Mouse (Mus musculus) G1E (cell line): ENCODE measurements around the gene Gm10663. TPM values are rescaled to one million over a fixed set of nuclear protein-coding genes. Genes with fewer than 3 reads are reported as not detected.

Source experiments
- ATAC-seq: 2 replicates; pipeline ENCODE4 v1.8.0; 2016; ENCODE audit warnings: mild to moderate bottlenecking; ENCODE audit not compliant: insufficient number of reproducible peaks, poor library complexity, low FRiP score, severe bottlenecking; ENCODE audit errors: extremely low read depth
- DNase-seq: peaks from one replicate; pipeline ENCODE4 v3.0.0; 2012; ENCODE audit warnings: low spot score
- H3K27me3 ChIP-seq: 2 replicates; pipeline ENCODE4 v1.6.1; 2012; ENCODE audit warnings: mild to moderate bottlenecking, low read length, inconsistent platforms; ENCODE audit not compliant: insufficient read depth
- H3K36me3 ChIP-seq: replicated peaks from 2 replicates; pipeline ENCODE3; 2012; ENCODE audit warnings: mild to moderate bottlenecking, inconsistent platforms
- H3K4me1 ChIP-seq: 2 replicates; pipeline ENCODE4 v1.6.1; 2012; ENCODE audit warnings: low read depth, low read length, inconsistent platforms, mixed read lengths; ENCODE audit not compliant: insufficient read depth
- H3K4me3 ChIP-seq: 2 replicates; pipeline ENCODE4 v1.5.1; 2012; ENCODE audit warnings: low read depth, mild to moderate bottlenecking, inconsistent platforms, low read length, moderate library complexity, mixed read lengths
- H3K9me3 ChIP-seq: replicated peaks from 2 replicates; pipeline ENCODE4 v1.6.1; 2012; ENCODE audit warnings: inconsistent platforms
- CTCF ChIP-seq: IDR thresholded peaks from 2 replicates; pipeline ENCODE4 v1.5.1; 2012; ENCODE audit warnings: low read depth, low read length, inconsistent platforms, mixed read lengths
- GATA1 ChIP-seq: IDR thresholded peaks from 2 replicates; pipeline ENCODE4 v1.6.1; 2012; ENCODE audit warnings: borderline replicate concordance, low read length, inconsistent platforms, mixed read lengths
- GATA2 ChIP-seq: IDR thresholded peaks from 2 replicates; pipeline ENCODE4 v1.6.1; 2012; ENCODE audit warnings: low read depth, low read length, inconsistent platforms, borderline replicate concordance
- POLR2AphosphoS5 ChIP-seq: IDR thresholded peaks from 2 replicates; pipeline ENCODE4 v1.6.1; 2012; ENCODE audit warnings: low read depth, low read length, inconsistent platforms; ENCODE audit not compliant: insufficient replicate concordance
- TAL1 ChIP-seq: conservative IDR thresholded peaks from 2 replicates; pipeline ENCODE4 v1.6.1; 2012; ENCODE audit warnings: low read depth, low read length, inconsistent platforms, mixed read lengths
- polyA plus RNA-seq: library from polyadenylated mRNA; stranded (reverse); fragments of >175 nt; gene quantifications from 2 replicates; pipeline ENCODE4 v1.2.3, GENCODE M21; 2012
- total RNA-seq, 2 experiments: library from RNA; stranded (forward) in 1 of 2; stranded (reverse) in 1 of 2; fragments of 200-1000 nt in 1 of 2; fragments of >200 nt in 1 of 2; fragmentation: Nextera tagmentation in 1 of 2; gene quantifications; 2 replicates each; pipeline ENCODE4 v1.2.3; 2014 to 2017

Gm10663 gene
- total and polyA plus RNA-seq, 3 experiments, result not detected

- no peak overlapping the region for H3K4me3 ChIP-seq
- H3K36me3 ChIP-seq, result no peaks in the 10 kb centered on the region
- no peaks in the 10 kb centered on the region for H3K9me3 ChIP-seq
- ATAC-seq (no peak), DNase-seq (no peak)
- TF ChIP-seq GATA1 (no peak), POLR2AphosphoS5 (no peak), CTCF (no peak), GATA2 (no peak), TAL1 (no peak)
- H3K4me1 ChIP-seq, result no peaks in the 10 kb centered on the region; the same call in 1 of the 2 replicates
- H3K27me3 ChIP-seq, result no peaks in the 10 kb centered on the region
Observed at GRCm38 (mm10) chr8:65068473-65068819, 6.4 kb upstream of the Gm10663 start.

DNA sequence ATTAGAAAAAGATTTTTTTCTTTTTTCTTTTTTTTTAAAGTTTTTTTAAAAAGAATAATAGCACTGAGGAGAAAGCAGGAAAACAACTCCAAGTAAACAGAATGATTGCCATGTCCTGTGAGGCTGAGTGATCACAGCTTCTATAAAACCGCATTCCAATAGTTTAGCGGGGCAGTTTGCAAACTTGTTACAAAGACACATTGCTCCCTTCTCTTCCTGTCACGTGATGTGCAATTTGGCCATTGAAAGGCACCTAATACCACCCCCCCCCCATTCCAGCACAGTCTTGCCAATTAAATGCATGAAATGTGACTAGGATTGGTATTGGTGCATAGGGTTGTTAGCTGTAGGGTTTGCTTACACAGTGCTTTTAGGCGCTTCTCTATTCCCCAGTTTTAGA lies 3.8 kb upstream of the Gm10663 start:
- no peak overlapping the region for H3K4me3 ChIP-seq
- H3K27me3 ChIP-seq, result no peaks in the 10 kb centered on the region
- no peaks in the 10 kb centered on the region for H3K9me3 ChIP-seq
- H3K36me3 ChIP-seq, result no peaks in the 10 kb centered on the region
- TF ChIP-seq GATA2, result no peak
- TF ChIP-seq GATA1, result no peak
- no peak for TF ChIP-seq CTCF
- TF ChIP-seq TAL1, result no peak
- TF ChIP-seq POLR2AphosphoS5, result no peak
- ATAC-seq (no peak), DNase-seq (no peak)
- H3K4me1 ChIP-seq, result peaks cover 4% of the 10 kb centered on the region; the same call in 1 of the 2 replicates

DNA sequence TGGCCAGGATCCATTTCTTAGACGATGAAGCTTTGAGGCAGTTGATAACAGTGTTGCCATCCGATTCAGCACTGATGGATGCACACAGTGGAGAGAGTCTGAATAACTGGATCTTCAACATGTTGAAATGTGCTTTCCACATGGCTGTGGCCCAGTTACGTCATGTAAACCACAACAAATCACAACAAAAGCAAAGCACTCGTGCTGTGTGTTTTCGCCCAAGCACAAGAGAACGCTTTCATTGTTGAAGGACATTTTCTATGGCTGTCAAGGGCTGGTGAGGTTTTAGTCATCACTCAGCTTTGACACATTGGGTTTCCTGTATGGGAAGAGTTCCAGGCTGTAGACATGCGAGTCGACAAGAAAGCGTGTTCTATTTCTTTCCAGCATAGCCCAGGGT lies 5.9 kb downstream of the Gm10663 start:
- Histone ChIP-seq H3K4me1 (peaks cover 23% of the 10 kb centered on the region; the same call in 1 of the 2 replicates), H3K9me3 (no peaks in the 10 kb centered on the region), H3K36me3 (no peaks in the 10 kb centered on the region), H3K4me3 (no peak overlapping the region), H3K27me3 (peaks cover 6% of the 10 kb centered on the region)
- DNase-seq, result no peak
- no peak for ATAC-seq
- TF ChIP-seq GATA2 (no peak), TAL1 (no peak), POLR2AphosphoS5 (no peak), GATA1 (no peak), CTCF (no peak)

- Histone ChIP-seq H3K9me3 (no peaks in the 10 kb centered on the region), H3K4me3 (no peak overlapping the region), H3K36me3 (no peaks in the 10 kb centered on the region), H3K27me3 (peaks cover 6% of the 10 kb centered on the region), H3K4me1 (peaks cover 39% of the 10 kb centered on the region)
- DNase-seq, result no peak
- ATAC-seq, result no peak
- TF ChIP-seq GATA2, result no peak
- TF ChIP-seq POLR2AphosphoS5, result no peak
- no peak for TF ChIP-seq TAL1
- no peak for TF ChIP-seq CTCF
- no peak for TF ChIP-seq GATA1
Observed at GRCm38 (mm10) chr8:65085680-65086079, 10.8 kb downstream of the Gm10663 start.

DNA sequence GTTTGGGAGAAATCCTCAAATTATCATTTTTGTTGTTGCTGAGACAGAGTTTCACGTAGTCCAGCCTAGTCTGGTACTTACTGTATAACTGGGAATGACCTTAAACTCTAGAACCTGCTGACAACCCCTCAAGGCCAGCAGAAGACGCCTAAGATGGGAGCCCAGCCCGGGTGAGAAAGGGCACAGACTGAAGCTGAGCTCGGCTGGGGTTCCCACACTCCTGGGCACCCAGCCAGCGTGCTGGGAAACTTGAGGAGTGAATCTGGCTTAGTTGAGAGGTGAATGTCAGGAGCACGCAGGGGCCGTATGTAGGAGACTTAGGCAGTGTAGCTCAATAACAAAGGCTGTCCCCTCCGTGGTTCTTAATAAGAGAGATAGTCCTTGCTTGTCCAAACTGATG lies 12.9 kb downstream of the Gm10663 start:
- no peaks in the 10 kb centered on the region for H3K9me3 ChIP-seq
- TF ChIP-seq GATA2, result no peak
- no peak for TF ChIP-seq CTCF
- no peak for TF ChIP-seq GATA1
- TF ChIP-seq TAL1, result no peak
- TF ChIP-seq POLR2AphosphoS5, result no peak
- DNase-seq, result no peak
- H3K4me3 ChIP-seq, result no peak overlapping the region
- H3K27me3 ChIP-seq, result peaks cover 3% of the 10 kb centered on the region; the same call in 1 of the 2 replicates
- H3K4me1 ChIP-seq, result peaks cover 44% of the 10 kb centered on the region
- no peak for ATAC-seq
- no peaks in the 10 kb centered on the region for H3K36me3 ChIP-seq

GRCm38 (mm10) chr8:65088120-65088519 lies 13.3 kb downstream of the Gm10663 start:
- TF ChIP-seq GATA2 (no peak), TAL1 (no peak), CTCF (no peak), GATA1 (no peak), POLR2AphosphoS5 (no peak)
- no peak for ATAC-seq
- peaks cover 3% of the 10 kb centered on the region; the same call in 1 of the 2 replicates for H3K27me3 ChIP-seq
- DNase-seq, result no peak
- no peaks in the 10 kb centered on the region for H3K9me3 ChIP-seq
- H3K4me1 ChIP-seq, result peaks cover 44% of the 10 kb centered on the region
- H3K36me3 ChIP-seq, result no peaks in the 10 kb centered on the region
- no peak overlapping the region for H3K4me3 ChIP-seq

DNA sequence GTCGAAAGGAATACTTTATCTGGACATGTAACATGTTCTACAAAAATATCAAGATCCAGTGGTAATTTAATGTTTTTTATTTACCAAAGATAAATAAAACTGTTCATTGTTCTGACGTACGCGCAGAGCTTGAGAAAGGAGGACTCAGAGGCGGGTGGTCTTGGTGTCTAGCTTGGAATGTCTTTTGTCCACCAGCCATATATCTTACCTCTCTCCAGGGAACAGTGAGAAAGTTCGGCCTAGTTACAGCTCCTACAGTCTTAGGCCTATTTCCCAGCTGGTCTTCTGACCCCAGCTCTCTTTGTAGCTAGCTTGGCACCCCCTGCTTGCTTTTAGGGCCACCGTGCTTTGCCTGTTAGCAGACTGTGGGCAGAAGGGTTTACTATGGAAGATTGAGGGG lies 14.9 kb downstream of the Gm10663 start:
- Histone ChIP-seq H3K27me3 (peaks cover 3% of the 10 kb centered on the region; the same call in 1 of the 2 replicates), H3K36me3 (no peaks in the 10 kb centered on the region), H3K4me3 (no peak overlapping the region), H3K4me1 (peaks cover 45% of the 10 kb centered on the region), H3K9me3 (no peaks in the 10 kb centered on the region)
- TF ChIP-seq POLR2AphosphoS5, result no peak
- no peak for TF ChIP-seq TAL1
- TF ChIP-seq GATA1, result no peak
- TF ChIP-seq GATA2, result no peak
- no peak for TF ChIP-seq CTCF
- DNase-seq (no peak), ATAC-seq (no peak)
